Mouse (Mus musculus) heart, adult 2 months (tissue): ENCODE measurements around the gene Krtap4-9. TPM values are rescaled to one million over a fixed set of nuclear protein-coding genes. Genes with fewer than 3 reads are reported as not detected.
"Not testable (repeated sequence)": the region's sequence is repeated elsewhere in the genome, so short reads cannot be mapped to it uniquely, and the experiment has no call there.

Experiments used
- DNase-seq, 2 experiments: peaks; one replicate each; pipeline ENCODE4 v3.0.0; 2021
- H3K27ac ChIP-seq: fragments of 200-600 bp; 2 replicates; pipeline ENCODE4 v1.8.1; 2022
- H3K27me3 ChIP-seq: fragments of 200-500 bp; 2 replicates; pipeline ENCODE4 v1.6.1; 2012; ENCODE audit warnings: mild to moderate bottlenecking, low read length, inconsistent platforms, mixed read lengths; ENCODE audit not compliant: control insufficient read depth, insufficient read depth
- H3K36me3 ChIP-seq: fragments of 200-500 bp; 2 replicates; pipeline ENCODE4 v1.6.1; 2012; ENCODE audit warnings: low read length, inconsistent platforms; ENCODE audit not compliant: control insufficient read depth, insufficient read depth
- H3K4me1 ChIP-seq: fragments of 200-500 bp; 2 replicates; pipeline ENCODE4 v1.6.1; 2011; ENCODE audit warnings: low read length; ENCODE audit not compliant: control insufficient read depth, insufficient read depth
- H3K4me3 ChIP-seq: fragments of 200-600 bp; 2 replicates; pipeline ENCODE4 v1.8.1; 2022
- H3K79me2 ChIP-seq: fragments of 200-500 bp; replicated peaks from 2 replicates; pipeline ENCODE4 v1.6.1; 2012; ENCODE audit warnings: mild to moderate bottlenecking, inconsistent platforms, low read length, moderate library complexity, mixed read lengths; ENCODE audit not compliant: control insufficient read depth, insufficient read depth
- H3K9ac ChIP-seq: fragments of 200-500 bp; 2 replicates; pipeline ENCODE4 v1.6.1; 2012; ENCODE audit warnings: low read depth, mild to moderate bottlenecking, control low read depth, inconsistent platforms, low read length, mixed read lengths
- CTCF ChIP-seq: fragments of 200-600 bp; IDR thresholded peaks from 2 replicates; pipeline ENCODE4 v1.8.1; 2022; ENCODE audit warnings: antibody characterized with exemption, mild to moderate bottlenecking, moderate library complexity
- EP300 ChIP-seq: fragments of 200-500 bp; IDR thresholded peaks from 2 replicates; pipeline ENCODE4 v1.6.1; 2011; ENCODE audit warnings: low read depth, low read length, control low read depth; ENCODE audit not compliant: insufficient read depth
- POLR2A ChIP-seq: fragments of 200-500 bp; IDR thresholded peaks from 2 replicates; pipeline ENCODE4 v1.6.1; 2011; ENCODE audit warnings: mild to moderate bottlenecking, low read depth, low read length, control low read depth; ENCODE audit not compliant: insufficient read depth
- WGBS: fragments of 180-500 bp; shearing (Covaris S2); methylation state at CpG from one replicate; pipeline ENCODE4 v1.1.7; 2018; 5-methylcytosine and 5-hydroxymethylcytosine counted together
- intact Hi-C: fragments of 180-260 bp; cut with DNase I; formaldehyde crosslinking; loops from one replicate; pipeline ENCODE4 v1.15.1; 2025
- long read RNA-seq: library from polyadenylated mRNA; stranded (forward); transcript quantifications from one replicate; pipeline ENCODE4 v2.0.0, GENCODE M21; 2021
- polyA plus RNA-seq: library from polyadenylated mRNA; depleted of rRNA; stranded (reverse); fragments of >200 nt; gene quantifications from 2 replicates; pipeline ENCODE4 v1.2.3, GENCODE M21; 2012; rRNA removed
- total RNA-seq, 2 experiments: library from RNA; stranded (reverse); gene quantifications; 2 replicates each; pipeline ENCODE4 v1.2.3; 2021

Krtap4-9 gene
- total RNA-seq (not detected), polyA plus RNA-seq (not detected in 2 replicates)
- long read RNA-seq: 0 reads

DNA sequence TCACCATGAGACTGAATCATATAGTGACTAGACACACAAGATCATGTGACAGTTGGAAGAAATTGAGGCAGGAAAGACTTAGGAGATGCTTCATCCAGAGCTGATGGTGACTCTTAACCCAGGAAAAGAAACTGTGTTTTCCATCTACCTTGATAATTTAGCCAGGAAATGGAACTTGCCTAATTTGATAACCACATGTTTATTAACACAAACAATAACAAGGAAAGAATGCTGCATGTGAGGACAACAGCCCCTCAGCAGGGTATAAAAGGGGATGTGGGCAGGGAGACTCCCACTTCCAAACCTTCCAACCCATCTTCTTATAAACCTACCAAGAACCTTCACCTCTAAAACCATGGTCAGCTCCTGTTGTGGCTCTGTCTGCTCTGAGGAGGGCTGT, at the start of gene Krtap4-9:
Gene Krtap4-9 (plus strand): TSS at position 301 of the 400 bp plus-strand sequence.
- H3K4me1 ChIP-seq, DNase-seq, intact Hi-C loops, H3K79me2 ChIP-seq, H3K9ac ChIP-seq, H3K27me3 ChIP-seq, H3K27ac ChIP-seq, H3K4me3 ChIP-seq, H3K36me3 ChIP-seq: not testable (repeated sequence)

DNA sequence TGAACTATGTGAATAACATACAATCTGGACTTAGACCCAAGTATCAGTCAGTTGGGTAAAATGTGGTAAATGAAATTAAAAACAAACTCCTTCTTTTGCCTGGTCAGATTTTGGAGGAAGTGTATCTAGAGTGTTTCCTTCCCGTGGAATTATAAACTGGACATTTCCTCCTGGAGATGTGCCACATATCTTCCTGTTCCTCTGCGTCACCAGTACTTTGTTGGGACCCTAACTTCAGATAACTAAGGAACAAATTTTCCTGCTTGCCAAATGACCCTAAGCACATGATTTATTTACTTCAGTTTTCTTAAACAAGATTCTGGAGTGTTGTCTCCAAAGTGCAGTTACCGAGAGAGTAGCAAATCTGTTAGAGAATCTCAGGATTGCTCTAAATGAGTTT, 41.0 kb upstream of the Krtap4-9 start:
- WGBS: 39% methylated on average over 3 of the region's 3 CpGs
- TF ChIP-seq CTCF (no peak), EP300 (no peak), POLR2A (no peak)
- no peak overlapping the region for H3K4me3 ChIP-seq

DNA sequence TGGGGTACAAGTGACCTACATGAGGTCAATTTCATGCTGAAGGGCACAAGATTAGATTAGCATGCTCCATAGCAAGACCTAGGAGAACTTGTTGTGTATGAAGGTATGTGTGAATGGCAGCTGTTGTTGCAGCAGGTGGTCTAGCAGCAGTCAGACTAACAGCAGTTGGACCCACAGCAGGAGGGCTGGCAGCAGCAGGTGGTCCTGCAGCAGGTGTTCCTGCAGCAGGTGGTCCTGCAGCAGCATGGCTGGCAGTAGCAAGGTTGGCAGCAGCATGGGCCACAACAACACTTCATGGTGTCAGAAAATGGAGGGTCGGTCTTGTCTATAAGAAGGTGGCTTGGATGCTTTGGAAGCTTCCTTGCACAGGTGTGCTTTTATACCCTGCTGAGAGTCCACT, 26.1 kb upstream of the Krtap4-9 start:
- no peaks in the 10 kb centered on the region for H3K79me2 ChIP-seq
- TF ChIP-seq POLR2A (no peak), CTCF (no peak), EP300 (no peak)
- intact Hi-C loops: no loop called here
- no peak overlapping the region for H3K27ac ChIP-seq
- H3K9ac ChIP-seq: no peak overlapping the region
- WGBS: 68% methylated on average over 1 of the region's 1 CpGs
- no peaks in the 10 kb centered on the region for H3K4me1 ChIP-seq
- no peaks in the 10 kb centered on the region for H3K36me3 ChIP-seq
- no peaks in the 10 kb centered on the region; the same call in 1 of the 2 replicates for H3K27me3 ChIP-seq
- no peak overlapping the region for H3K4me3 ChIP-seq
- no peak for DNase-seq

More for the DNA sequence above, 41.0 kb upstream of the Krtap4-9 start:
- Histone ChIP-seq H3K4me1 (no peaks in the 10 kb centered on the region), H3K27me3 (no peaks in the 10 kb centered on the region; the same call in 1 of the 2 replicates), H3K79me2 (no peaks in the 10 kb centered on the region), H3K36me3 (no peaks in the 10 kb centered on the region), H3K9ac (no peak overlapping the region), H3K27ac (no peak overlapping the region)
- DNase-seq: no peak
- intact Hi-C loops: no loop called here

DNA sequence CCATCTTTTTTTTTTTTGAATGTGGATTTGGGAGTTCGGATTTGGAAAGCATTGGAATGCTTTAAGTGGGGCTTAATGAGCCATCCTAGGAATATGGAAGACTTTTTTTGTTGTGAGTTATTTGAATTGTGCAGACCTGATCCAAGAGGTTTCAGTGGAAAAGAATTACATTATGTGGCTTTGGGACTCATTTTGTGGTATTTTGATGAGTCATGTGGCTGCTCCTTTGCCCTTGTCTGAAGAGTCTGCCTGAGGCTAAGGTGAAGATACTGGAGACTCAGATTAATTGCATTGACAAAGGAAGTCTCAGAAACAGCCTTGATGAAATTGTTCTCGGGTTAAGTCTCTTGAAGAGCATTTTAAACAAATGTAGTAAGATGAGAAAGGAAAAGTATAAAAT, 16.6 kb upstream of the Krtap4-9 start:
- H3K27me3 ChIP-seq: no peaks in the 10 kb centered on the region; the same call in 1 of the 2 replicates
- TF ChIP-seq EP300: no peak
- TF ChIP-seq CTCF: no peak
- TF ChIP-seq POLR2A: no peak
- H3K4me3 ChIP-seq: no peak overlapping the region
- H3K9ac ChIP-seq: no peak overlapping the region
- H3K4me1 ChIP-seq: no peaks in the 10 kb centered on the region
- WGBS: 54% methylated on average over 2 of the region's 2 CpGs
- DNase-seq: no peak
- H3K27ac ChIP-seq: no peak overlapping the region
- H3K36me3 ChIP-seq: no peaks in the 10 kb centered on the region
- no peaks in the 10 kb centered on the region for H3K79me2 ChIP-seq
- intact Hi-C loops: no loop called here

DNA sequence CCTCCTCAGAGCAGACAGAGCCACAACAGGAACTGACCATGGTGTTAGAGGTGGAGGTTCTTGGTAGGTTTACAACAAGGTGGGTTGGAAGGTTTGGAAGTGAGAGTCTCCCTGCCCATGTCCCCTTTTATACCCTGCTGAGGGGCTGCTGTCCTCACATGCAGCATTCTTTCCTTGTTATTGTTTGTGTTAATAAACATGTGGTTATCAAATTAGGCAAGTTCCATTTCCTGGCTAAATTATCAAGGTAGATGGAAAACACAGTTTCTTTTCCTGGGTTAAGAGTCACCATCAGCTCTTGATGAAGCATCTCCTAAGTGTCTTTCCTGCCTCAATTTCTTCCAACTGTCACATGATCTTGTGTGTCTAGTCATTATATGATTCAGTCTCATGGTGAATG, 12.2 kb upstream of the Krtap4-9 start, which contains the start of gene Gm11595:
Gene Gm11595 (minus strand): TSS at position 101 of the 400 bp plus-strand sequence.
- H3K79me2 ChIP-seq, H3K27me3 ChIP-seq, H3K27ac ChIP-seq, H3K36me3 ChIP-seq, intact Hi-C loops, DNase-seq, H3K4me1 ChIP-seq, H3K4me3 ChIP-seq, H3K9ac ChIP-seq: not testable (repeated sequence)

DNA sequence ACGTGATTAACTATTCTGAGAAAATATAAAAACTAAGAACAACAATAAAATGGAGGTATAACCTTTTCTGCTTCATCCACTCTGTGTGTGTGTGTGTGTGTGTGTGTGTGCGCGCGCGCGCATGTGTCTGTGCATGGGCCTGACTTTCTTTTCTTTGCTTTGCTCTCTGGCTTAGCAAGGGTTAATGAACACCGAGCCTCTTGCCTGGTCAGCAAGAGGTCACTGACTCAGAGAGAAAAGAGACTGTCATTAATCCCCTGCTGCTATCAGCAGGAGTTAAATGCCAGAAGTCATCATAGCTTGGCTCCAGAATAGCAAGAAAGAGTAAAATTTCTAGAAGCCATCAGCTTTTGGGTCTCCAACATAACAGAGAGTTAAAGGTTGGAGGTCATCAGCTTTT, 6.6 kb upstream of the Krtap4-9 start:
- Histone ChIP-seq H3K4me3 (no peak overlapping the region), H3K9ac (no peak overlapping the region), H3K4me1 (no peaks in the 10 kb centered on the region), H3K79me2 (no peaks in the 10 kb centered on the region), H3K27ac (no peak overlapping the region), H3K36me3 (no peaks in the 10 kb centered on the region), H3K27me3 (no peaks in the 10 kb centered on the region)
- TF ChIP-seq EP300 (no peak), POLR2A (no peak), CTCF (no peak)
- 70% methylated on average over 7 of the region's 7 CpGs for WGBS
- intact Hi-C loops: no loop called here
- no peak for DNase-seq

DNA sequence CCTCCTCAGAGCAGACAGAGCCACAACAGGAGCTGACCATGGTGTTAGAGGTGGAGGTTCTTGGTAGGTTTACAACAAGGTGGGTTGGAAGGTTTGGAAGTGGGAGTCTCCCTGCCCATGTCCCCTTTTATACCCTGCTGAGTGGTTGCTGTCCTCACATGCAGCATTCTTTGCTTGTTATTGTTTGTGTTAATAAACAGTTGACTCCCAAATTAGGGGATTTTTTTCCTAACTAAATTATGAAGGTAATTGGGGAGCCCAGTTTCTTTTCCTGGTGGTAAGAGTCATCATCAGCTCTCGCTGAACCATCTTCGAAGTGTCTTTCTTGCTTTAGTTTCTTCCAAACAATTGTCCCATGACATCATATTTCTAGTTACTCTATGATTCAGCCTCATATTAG, 4.4 kb upstream of the Krtap4-9 start, which contains the start of gene Krtap4-8:
Gene Krtap4-8 (minus strand): TSS at position 101 of the 400 bp plus-strand sequence.
- H3K9ac ChIP-seq: no peak within 1 kb of the TSS
- H3K4me1 ChIP-seq: no peaks in the 10 kb centered on the region
- intact Hi-C loops: no loop called here
- WGBS: 93% methylated on average over 2 of the region's 2 CpGs
- no peaks in the 10 kb centered on the region for H3K27me3 ChIP-seq
- no peak within 1 kb of the TSS for H3K27ac ChIP-seq
- DNase-seq: no peak
- H3K79me2 ChIP-seq: no peaks in the 10 kb centered on the region
- H3K4me3 ChIP-seq: no peak within 1 kb of the TSS
- no peaks in the 10 kb centered on the region for H3K36me3 ChIP-seq
- TF ChIP-seq CTCF (no peak), EP300 (no peak), POLR2A (no peak)
